Mouse (Mus musculus) ES-Bruce4 (cell line): Measurements from ENCODE around the gene Dync1li1.

Source experiments
- CTCF ChIP-seq: IDR thresholded peaks from one replicate; pipeline ENCODE4 v1.8.1; 2011; ENCODE audit warnings: low read depth, low read length
- POLR2A ChIP-seq: IDR thresholded peaks from one replicate; pipeline ENCODE4 v1.8.1; 2011; ENCODE audit warnings: low read length; ENCODE audit not compliant: insufficient read depth

DNA sequence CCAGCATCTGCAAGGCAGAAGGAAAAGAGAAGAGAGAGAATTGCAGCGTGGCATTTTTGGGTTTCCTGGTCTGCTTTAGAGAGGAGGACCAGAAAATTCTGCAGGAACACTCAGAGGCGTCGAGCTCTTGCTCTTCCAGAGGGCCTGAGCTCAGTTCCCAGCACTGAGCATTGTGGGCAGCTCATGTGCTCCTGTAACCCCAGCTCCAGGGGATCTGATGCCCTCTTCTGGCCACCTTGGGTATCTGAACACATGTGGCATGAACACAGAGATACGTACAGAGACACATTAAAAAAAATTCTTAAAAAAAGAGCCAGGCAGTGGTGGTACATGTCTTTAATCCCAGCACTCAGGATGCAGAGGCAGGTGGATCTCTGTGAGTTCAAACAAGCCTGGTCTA, 33.2 kb upstream of the Dync1li1 start:
- no peak for TF ChIP-seq POLR2A
- TF ChIP-seq CTCF: peak; percentile 35
